Mouse (Mus musculus): Measurements from ENCODE around the gene Thpo.

GRCm38 (mm10) chr16:20732251-20732924 lies 1.9 kb downstream of the Thpo start:
- no peak for TF ChIP-seq CTCF (IDR thresholded peaks at IDR 0.05; ENCODE audit: low read depth, low read length)
- TF ChIP-seq POLR2A (IDR thresholded peaks at IDR 0.05; ENCODE audit: extremely low read depth, insufficient read depth, low read length) = no peak

Data from liver, adult 2 months (tissue).